Mouse (Mus musculus): ENCODE measurements around the gene Psd4. TPM values are rescaled to one million over a fixed set of nuclear protein-coding genes. Genes with fewer than 3 reads are reported as not detected.

The Psd4 gene
- total RNA-seq, 2 experiments from 2014 or later: 4.2 to 10.9 TPM

GRCm38 (mm10) chr2:24427866-24428675 is 60.7 kb downstream of the Psd4 start:
- no peak for ATAC-seq (replicated peaks; ENCODE audit: low FRiP score, poor library complexity, severe bottlenecking)

- ATAC-seq (replicated peaks; ENCODE audit: low FRiP score, poor library complexity, severe bottlenecking): no peak
Measured at GRCm38 (mm10) chr2:24429806-24430205, 62.4 kb downstream of the Psd4 start.

GRCm38 (mm10) chr2:24434670-24435069 is 67.3 kb downstream of the Psd4 start:
- ATAC-seq (replicated peaks; ENCODE audit: low FRiP score, poor library complexity, severe bottlenecking): no peak

- no peak for ATAC-seq (replicated peaks; ENCODE audit: low FRiP score, poor library complexity, severe bottlenecking)
Measured at GRCm38 (mm10) chr2:24435699-24436098, 68.3 kb downstream of the Psd4 start.

GRCm38 (mm10) chr2:24440056-24440455 is 72.7 kb downstream of the Psd4 start:
- ATAC-seq (replicated peaks; ENCODE audit: low FRiP score, poor library complexity, severe bottlenecking): no peak

GRCm38 (mm10) chr2:24441899-24442298 is 74.5 kb downstream of the Psd4 start:
- no peak for ATAC-seq (replicated peaks; ENCODE audit: low FRiP score, poor library complexity, severe bottlenecking)

- ATAC-seq (replicated peaks; ENCODE audit: low FRiP score, poor library complexity, severe bottlenecking): no peak
Measured at GRCm38 (mm10) chr2:24442303-24442925, 75.0 kb downstream of the Psd4 start.

- no peak for ATAC-seq (replicated peaks; ENCODE audit: low FRiP score, poor library complexity, severe bottlenecking)
Measured at GRCm38 (mm10) chr2:24443256-24443790, 75.9 kb downstream of the Psd4 start.

GRCm38 (mm10) chr2:24449111-24449510 is 81.7 kb downstream of the Psd4 start:
- ATAC-seq (replicated peaks; ENCODE audit: low FRiP score, poor library complexity, severe bottlenecking): no peak

- ATAC-seq (replicated peaks; ENCODE audit: low FRiP score, poor library complexity, severe bottlenecking): no peak
Measured at GRCm38 (mm10) chr2:24453206-24453605, 85.8 kb downstream of the Psd4 start.

- ATAC-seq (replicated peaks; ENCODE audit: low FRiP score, poor library complexity, severe bottlenecking): no peak
Measured at GRCm38 (mm10) chr2:24454429-24455011, 87.1 kb downstream of the Psd4 start.

GRCm38 (mm10) chr2:24455057-24455855 is 87.9 kb downstream of the Psd4 start:
- ATAC-seq (replicated peaks; ENCODE audit: low FRiP score, poor library complexity, severe bottlenecking): no peak

GRCm38 (mm10) chr2:24456841-24457240 is 89.5 kb downstream of the Psd4 start:
- no peak for ATAC-seq (replicated peaks; ENCODE audit: low FRiP score, poor library complexity, severe bottlenecking)

- ATAC-seq (replicated peaks; ENCODE audit: low FRiP score, poor library complexity, severe bottlenecking): no peak
Measured at GRCm38 (mm10) chr2:24460112-24460807, 92.9 kb downstream of the Psd4 start.

- ATAC-seq (replicated peaks; ENCODE audit: low FRiP score, poor library complexity, severe bottlenecking): no peak
Measured at GRCm38 (mm10) chr2:24460808-24461127, 93.4 kb downstream of the Psd4 start.

Other genes starting within 250 kb of the Psd4 start
- not detected in 2 replicates for gene Il1f8, start 214.4 kb upstream of the Psd4 start, total RNA-seq (2015; ENCODE audit: low replicate concordance)
- gene Il1f8, start 214.4 kb upstream of the Psd4 start, total RNA-seq (2017; ENCODE audit: low replicate concordance): not detected in 2 replicates
- 4.2 and 9.4 TPM in 2 replicates for gene Il1f9, start 181.1 kb upstream of the Psd4 start, total RNA-seq (2015; ENCODE audit: low replicate concordance)
- 3.0 and 3.1 TPM in 2 replicates for gene Il1f9, start 181.1 kb upstream of the Psd4 start, total RNA-seq (2017; ENCODE audit: low replicate concordance)
- gene Il1f6, start 152.2 kb upstream of the Psd4 start, total RNA-seq (2015; ENCODE audit: low replicate concordance): not detected in 2 replicates
- gene Il1f6, start 152.2 kb upstream of the Psd4 start, total RNA-seq (2017; ENCODE audit: low replicate concordance): not detected in 2 replicates
- not detected in 2 replicates for gene Il1f5, start 90.6 kb upstream of the Psd4 start, total RNA-seq (2015; ENCODE audit: low replicate concordance)
- not detected in 2 replicates for gene Il1f5, start 90.6 kb upstream of the Psd4 start, total RNA-seq (2017; ENCODE audit: low replicate concordance)
- gene Il1f10, start 76.4 kb upstream of the Psd4 start, total RNA-seq (2015; ENCODE audit: low replicate concordance): not detected in 2 replicates
- gene Il1f10, start 76.4 kb upstream of the Psd4 start, total RNA-seq (2017; ENCODE audit: low replicate concordance): not detected in 2 replicates
- 2.5 and 8.3 TPM in 2 replicates for gene Il1rn, start 30.7 kb upstream of the Psd4 start, total RNA-seq (2015; ENCODE audit: low replicate concordance)
- 0.76 and 1.9 TPM in 2 replicates for gene Il1rn, start 30.7 kb upstream of the Psd4 start, total RNA-seq (2017; ENCODE audit: low replicate concordance)
- gene Pax8, start 108.0 kb downstream of the Psd4 start, total RNA-seq (2015; ENCODE audit: low replicate concordance): not detected in 2 replicates
- gene Pax8, start 108.0 kb downstream of the Psd4 start, total RNA-seq (2017; ENCODE audit: low replicate concordance): not detected in 2 replicates

Measured in erythroid progenitor cell, adult 5-6 weeks (primary cell).